Mouse (Mus musculus) midbrain, embryonic 12.5 days (tissue): ENCODE results near the gene Tiam2. TPM values are rescaled to one million over a fixed set of nuclear protein-coding genes. Genes with fewer than 3 reads are reported as not detected.
A peak's percentile ranks its signal among the peaks of the same experiment; 100 is the strongest.

Source experiments
- ATAC-seq: fragments of 200-750 bp; cut with Nextera tagmentation; 2 replicates; pipeline ENCODE4 v1.8.0; 2017; ENCODE audit warnings: low read depth, moderate TSS enrichment, moderate library complexity; ENCODE audit not compliant: low FRiP score
- H3K27ac ChIP-seq: fragments of 300-500 bp; sonication (generic); replicated peaks from 2 replicates; pipeline ENCODE4 v1.5.1; 2016; ENCODE audit warnings: mild to moderate bottlenecking
- H3K27me3 ChIP-seq: fragments of 300-500 bp; sonication (generic); 2 replicates; pipeline ENCODE4 v1.6.1; 2016; ENCODE audit warnings: mild to moderate bottlenecking
- H3K36me3 ChIP-seq: fragments of 300-500 bp; sonication (generic); 2 replicates; pipeline ENCODE4 v1.6.1; 2016
- H3K4me1 ChIP-seq: fragments of 300-500 bp; sonication (generic); 2 replicates; pipeline ENCODE4 v1.6.1; 2016
- H3K4me2 ChIP-seq: fragments of 300-500 bp; sonication (generic); replicated peaks from 2 replicates; pipeline ENCODE4 v1.6.1; 2016; ENCODE audit warnings: mild to moderate bottlenecking, moderate library complexity
- H3K4me3 ChIP-seq: fragments of 300-500 bp; sonication (generic); 2 replicates; pipeline ENCODE4 v1.5.1; 2016; ENCODE audit warnings: mild to moderate bottlenecking
- H3K9ac ChIP-seq: fragments of 300-500 bp; sonication (generic); replicated peaks from 2 replicates; pipeline ENCODE4 v1.6.1; 2016; ENCODE audit warnings: mild to moderate bottlenecking, moderate library complexity
- H3K9me3 ChIP-seq: fragments of 300-500 bp; sonication (generic); 2 replicates; pipeline ENCODE4 v1.6.1; 2016; ENCODE audit warnings: mild to moderate bottlenecking
- WGBS: fragments of 180-500 bp; shearing (Covaris S2); methylation state at CpG from one replicate; pipeline ENCODE4 v1.1.7; 2016; 5-methylcytosine and 5-hydroxymethylcytosine counted together
- polyA plus RNA-seq: library from polyadenylated mRNA; unstranded; fragments of >200 nt; fragmentation: Nextera tagmentation; extraction: Ambion mirVana; gene quantifications from 2 replicates; pipeline ENCODE4 v1.2.1, GENCODE M21; 2016

Tiam2 gene
- polyA plus RNA-seq, 1 experiment from 2014 or later, result 5.1 TPM

GRCm38 (mm10) chr17:3369631-3370030, 43.3 kb downstream of the Tiam2 start:
- Histone ChIP-seq H3K4me1 (no peaks in the 10 kb centered on the region), H3K27ac (no peak overlapping the region), H3K27me3 (no peaks in the 10 kb centered on the region), H3K36me3 (no peaks in the 10 kb centered on the region), H3K4me2 (no peak overlapping the region), H3K9ac (no peak overlapping the region), H3K4me3 (no peak overlapping the region), H3K9me3 (no peaks in the 10 kb centered on the region)
- 91% methylated on average over 4 of the region's 4 CpGs for WGBS
- no peak for ATAC-seq

GRCm38 (mm10) chr17:3378606-3379005, 52.2 kb downstream of the Tiam2 start:
- H3K27me3 ChIP-seq, result no peaks in the 10 kb centered on the region
- no peaks in the 10 kb centered on the region for H3K9me3 ChIP-seq
- no peak overlapping the region for H3K4me3 ChIP-seq
- H3K27ac ChIP-seq, result no peak overlapping the region
- no peak overlapping the region for H3K4me2 ChIP-seq
- ATAC-seq, result no peak
- H3K4me1 ChIP-seq, result no peaks in the 10 kb centered on the region
- no peaks in the 10 kb centered on the region for H3K36me3 ChIP-seq
- H3K9ac ChIP-seq, result no peak overlapping the region
- WGBS, result 50% methylated on average over 2 of the region's 2 CpGs

GRCm38 (mm10) chr17:3379753-3380588, 53.6 kb downstream of the Tiam2 start:
- no peaks in the 10 kb centered on the region for H3K27me3 ChIP-seq
- 20% methylated on average over 8 of the region's 13 CpGs for WGBS
- H3K27ac ChIP-seq, result no peak overlapping the region
- no peak overlapping the region for H3K4me3 ChIP-seq
- no peaks in the 10 kb centered on the region for H3K9me3 ChIP-seq
- no peak overlapping the region for H3K9ac ChIP-seq
- H3K36me3 ChIP-seq, result no peaks in the 10 kb centered on the region
- no peak for ATAC-seq
- no peaks in the 10 kb centered on the region for H3K4me1 ChIP-seq
- peak overlapping the region; percentile 4; the same call in 1 of the 2 replicates for H3K4me2 ChIP-seq

GRCm38 (mm10) chr17:3385391-3385790, 59.0 kb downstream of the Tiam2 start:
- WGBS, result 93% methylated on average over 1 of the region's 1 CpGs
- Histone ChIP-seq H3K4me2 (no peak overlapping the region), H3K9ac (no peak overlapping the region), H3K27me3 (no peaks in the 10 kb centered on the region), H3K27ac (no peak overlapping the region), H3K4me1 (no peaks in the 10 kb centered on the region), H3K9me3 (no peaks in the 10 kb centered on the region), H3K36me3 (no peaks in the 10 kb centered on the region), H3K4me3 (no peak overlapping the region)
- no peak for ATAC-seq

GRCm38 (mm10) chr17:3387819-3388218, 61.4 kb downstream of the Tiam2 start:
- Histone ChIP-seq H3K36me3 (no peaks in the 10 kb centered on the region), H3K9me3 (no peaks in the 10 kb centered on the region), H3K9ac (no peak overlapping the region), H3K4me3 (no peak overlapping the region), H3K27me3 (no peaks in the 10 kb centered on the region), H3K4me2 (no peak overlapping the region), H3K4me1 (no peaks in the 10 kb centered on the region), H3K27ac (no peak overlapping the region)
- ATAC-seq, result no peak
- WGBS, result 75% methylated on average over 4 of the region's 4 CpGs

- WGBS, result 86% methylated on average over 4 of the region's 4 CpGs
- no peak overlapping the region for H3K4me2 ChIP-seq
- no peaks in the 10 kb centered on the region for H3K9me3 ChIP-seq
- H3K4me3 ChIP-seq, result no peak overlapping the region
- no peaks in the 10 kb centered on the region for H3K27me3 ChIP-seq
- ATAC-seq, result no peak
- H3K27ac ChIP-seq, result no peak overlapping the region
- H3K4me1 ChIP-seq, result no peaks in the 10 kb centered on the region
- no peak overlapping the region for H3K9ac ChIP-seq
- no peaks in the 10 kb centered on the region for H3K36me3 ChIP-seq
These were observed 63.4 kb downstream of the Tiam2 start for GRCm38 (mm10) chr17:3389741-3390140.

- Histone ChIP-seq H3K36me3 (no peaks in the 10 kb centered on the region), H3K27ac (no peak overlapping the region), H3K9ac (no peak overlapping the region), H3K4me2 (no peak overlapping the region), H3K4me3 (no peak overlapping the region), H3K9me3 (no peaks in the 10 kb centered on the region), H3K27me3 (no peaks in the 10 kb centered on the region), H3K4me1 (no peaks in the 10 kb centered on the region)
- WGBS, result 99% methylated on average over 2 of the region's 2 CpGs
- no peak for ATAC-seq
These were observed 67.6 kb downstream of the Tiam2 start for GRCm38 (mm10) chr17:3393981-3394380.

GRCm38 (mm10) chr17:3394985-3395384, 68.6 kb downstream of the Tiam2 start:
- no peak overlapping the region for H3K4me2 ChIP-seq
- H3K4me3 ChIP-seq, result no peak overlapping the region
- H3K9ac ChIP-seq, result no peak overlapping the region
- H3K9me3 ChIP-seq, result no peaks in the 10 kb centered on the region
- H3K4me1 ChIP-seq, result no peaks in the 10 kb centered on the region
- WGBS, result 73% methylated on average over 2 of the region's 2 CpGs
- no peak overlapping the region for H3K27ac ChIP-seq
- no peaks in the 10 kb centered on the region for H3K36me3 ChIP-seq
- no peaks in the 10 kb centered on the region for H3K27me3 ChIP-seq
- no peak for ATAC-seq

GRCm38 (mm10) chr17:3396881-3397281, 70.5 kb downstream of the Tiam2 start:
- WGBS, result 87% methylated on average over 12 of the region's 12 CpGs
- H3K4me3 ChIP-seq, result no peak overlapping the region
- H3K27ac ChIP-seq, result no peak overlapping the region
- no peaks in the 10 kb centered on the region for H3K36me3 ChIP-seq
- H3K9ac ChIP-seq, result no peak overlapping the region
- H3K9me3 ChIP-seq, result no peaks in the 10 kb centered on the region
- no peak overlapping the region for H3K4me2 ChIP-seq
- no peaks in the 10 kb centered on the region for H3K4me1 ChIP-seq
- no peak for ATAC-seq
- H3K27me3 ChIP-seq, result no peaks in the 10 kb centered on the region

- Histone ChIP-seq H3K27ac (no peak overlapping the region), H3K36me3 (no peaks in the 10 kb centered on the region), H3K9ac (no peak overlapping the region), H3K4me2 (no peak overlapping the region), H3K27me3 (no peaks in the 10 kb centered on the region), H3K4me3 (no peak overlapping the region), H3K9me3 (no peaks in the 10 kb centered on the region), H3K4me1 (no peaks in the 10 kb centered on the region)
- ATAC-seq, result no peak
- WGBS, result 65% methylated on average over 5 of the region's 5 CpGs
These were observed 71.5 kb downstream of the Tiam2 start for GRCm38 (mm10) chr17:3397836-3398235.

GRCm38 (mm10) chr17:3405350-3406073, 79.1 kb downstream of the Tiam2 start:
- no peaks in the 10 kb centered on the region for H3K4me1 ChIP-seq
- peaks cover 10% of the 10 kb centered on the region for H3K27me3 ChIP-seq
- H3K4me2 ChIP-seq, result no peak overlapping the region
- H3K9ac ChIP-seq, result no peak overlapping the region
- WGBS, result 93% methylated on average over 9 of the region's 9 CpGs
- H3K27ac ChIP-seq, result no peak overlapping the region
- no peak overlapping the region for H3K4me3 ChIP-seq
- ATAC-seq, result no peak
- no peaks in the 10 kb centered on the region for H3K36me3 ChIP-seq
- H3K9me3 ChIP-seq, result no peaks in the 10 kb centered on the region

GRCm38 (mm10) chr17:3407051-3407450, 80.7 kb downstream of the Tiam2 start:
- no peak overlapping the region for H3K4me3 ChIP-seq
- 0 out of 2 replicates have a peak, but pooled peaks have one; percentile 34 for ATAC-seq
- H3K4me2 ChIP-seq, result no peak overlapping the region
- no peaks in the 10 kb centered on the region for H3K9me3 ChIP-seq
- H3K4me1 ChIP-seq, result no peaks in the 10 kb centered on the region
- 0% methylated on average over 1 of the region's 1 CpGs for WGBS
- H3K9ac ChIP-seq, result no peak overlapping the region
- H3K27me3 ChIP-seq, result peaks cover 11% of the 10 kb centered on the region
- H3K27ac ChIP-seq, result no peak overlapping the region
- H3K36me3 ChIP-seq, result no peaks in the 10 kb centered on the region
